Mouse (Mus musculus): ENCODE results near the gene Ccnyl1. TPM values are rescaled to one million over a fixed set of nuclear protein-coding genes. Genes with fewer than 3 reads are reported as not detected.
"Not testable (repeated sequence)": the region's sequence is repeated elsewhere in the genome, so short reads cannot be mapped to it uniquely, and the experiment has no call there.

Gene Ccnyl1
- 3.9 and 4.4 TPM in 2 replicates for polyA plus RNA-seq (2015; fragmentation: Nextera tagmentation; extraction: Ambion mirVana)

DNA sequence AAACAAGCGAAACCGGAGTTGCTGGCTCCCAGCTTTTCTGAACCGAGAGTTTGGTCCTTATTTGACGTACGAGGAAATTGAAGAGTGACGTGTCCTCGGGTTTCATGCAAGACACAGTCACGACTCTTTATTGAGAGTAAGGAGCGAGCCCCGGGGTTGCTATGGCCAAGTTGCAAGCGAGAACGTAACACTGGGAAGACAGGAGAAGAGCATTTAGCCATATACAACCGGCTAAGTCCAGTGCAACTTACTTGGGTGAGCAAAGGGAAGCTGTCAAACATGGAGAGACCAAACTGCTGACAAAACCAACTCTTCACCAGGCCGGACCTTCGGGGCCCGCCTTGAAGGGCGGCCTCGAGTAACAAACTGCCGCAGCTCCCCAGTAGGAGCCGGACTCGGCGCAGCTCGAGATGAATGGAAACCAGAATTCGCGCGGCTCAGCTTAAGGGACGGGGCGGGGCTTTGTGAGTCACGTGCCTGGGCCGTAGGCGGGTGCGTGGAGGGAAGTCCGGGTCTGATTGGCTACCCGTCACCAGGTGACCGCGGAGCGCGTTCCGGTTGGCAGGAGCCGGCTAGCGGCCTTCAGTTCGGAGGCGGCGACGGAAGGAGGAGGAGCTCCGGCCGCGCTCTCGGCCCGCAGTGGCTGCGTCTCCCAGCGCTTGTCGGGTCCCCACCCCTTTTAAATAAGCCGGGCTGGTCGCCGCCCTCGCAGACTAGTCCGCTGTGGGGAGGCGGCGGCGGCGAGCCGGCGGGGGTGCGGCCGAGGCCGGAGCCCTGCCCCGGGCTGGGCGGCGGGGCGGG, at the start of gene Ccnyl1:
TSS of gene Ccnyl1 (plus strand) at position 243 of the 801 bp plus-strand sequence.
- Histone ChIP-seq H3K27ac (ENCODE audit: low read length) (peak within 1 kb of the TSS; percentile 67), H3K4me3 (replicated peaks; ENCODE audit: low read length) (peak within 1 kb of the TSS; percentile 89), H3K27me3 (replicated peaks; ENCODE audit: control insufficient read depth, insufficient read depth, low read length) (no peaks in the 10 kb centered on the region), H3K9me3 (ENCODE audit: control insufficient read depth, low read length) (no peaks in the 10 kb centered on the region), H3K36me3 (ENCODE audit: control insufficient read depth, insufficient read depth) (no peaks in the 10 kb centered on the region), H3K4me1 (replicated peaks; ENCODE audit: control insufficient read depth, insufficient read depth, low read length) (peaks cover 26% of the 10 kb centered on the region), H3K4me2 (ENCODE audit: low read length) (peak within 1 kb of the TSS; percentile 96), H3K9ac (replicated peaks; ENCODE audit: low read depth, low read length) (peak within 1 kb of the TSS; percentile 80)
- ATAC-seq = peak; percentile 99
- under 1% methylated on average over 67 of the region's 71 CpGs for WGBS

DNA sequence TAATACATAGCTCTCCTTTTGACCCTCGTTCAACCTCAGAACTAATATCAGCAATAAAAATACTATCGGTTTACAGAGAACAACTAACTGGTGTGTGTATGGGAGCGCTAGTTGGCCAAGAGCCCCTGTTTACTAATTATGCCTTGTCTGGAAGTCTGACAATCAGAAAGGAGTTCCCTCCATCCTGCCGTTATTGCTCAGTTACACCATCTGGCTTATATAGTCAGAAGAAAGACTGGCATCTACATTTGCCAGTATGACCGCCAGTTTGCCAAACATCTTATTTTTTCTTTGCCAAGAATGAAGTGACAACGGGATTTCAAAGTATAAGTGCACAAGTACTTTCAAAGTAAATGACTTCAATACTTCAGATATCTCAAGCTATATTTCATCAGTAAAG, 49.2 kb upstream of the Ccnyl1 start:
- no peak overlapping the region for H3K4me2 ChIP-seq (ENCODE audit: low read length)
- H3K4me1 ChIP-seq (replicated peaks; ENCODE audit: control insufficient read depth, insufficient read depth, low read length) = peaks cover 6% of the 10 kb centered on the region; the same call in 1 of the 2 replicates
- no peaks in the 10 kb centered on the region for H3K27me3 ChIP-seq (replicated peaks; ENCODE audit: control insufficient read depth, insufficient read depth, low read length)
- WGBS = 59% methylated on average over 6 of the region's 6 CpGs
- H3K4me3 ChIP-seq (replicated peaks; ENCODE audit: low read length) = no peak overlapping the region
- H3K36me3 ChIP-seq (ENCODE audit: control insufficient read depth, insufficient read depth) = no peaks in the 10 kb centered on the region
- no peak overlapping the region for H3K9ac ChIP-seq (replicated peaks; ENCODE audit: low read depth, low read length)
- no peak overlapping the region for H3K27ac ChIP-seq (ENCODE audit: low read length)
- no peaks in the 10 kb centered on the region for H3K9me3 ChIP-seq (ENCODE audit: control insufficient read depth, low read length)
- ATAC-seq = peak; percentile 89

DNA sequence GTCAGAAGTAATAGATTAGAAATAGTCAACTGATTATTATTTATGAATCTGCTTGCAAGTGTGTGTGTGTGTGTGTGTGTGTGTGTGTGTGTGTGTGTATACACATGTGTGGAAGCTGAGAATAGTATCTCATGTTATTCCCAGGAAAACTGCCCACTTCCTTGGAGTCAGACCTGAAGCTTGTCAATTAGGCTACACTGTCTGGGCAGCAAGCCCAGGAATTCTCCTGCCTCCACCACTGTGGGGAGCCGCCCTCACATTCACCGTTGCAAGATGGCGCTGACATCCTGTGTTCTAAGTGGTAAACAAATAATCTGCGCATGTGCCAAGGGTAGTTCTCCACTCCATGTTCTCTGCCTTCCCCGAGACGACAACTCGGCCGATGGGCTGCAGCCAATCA, 47.7 kb upstream of the Ccnyl1 start:
- not testable (repeated sequence) for H3K4me2 ChIP-seq (ENCODE audit: low read length); H3K9ac ChIP-seq (replicated peaks; ENCODE audit: low read depth, low read length); H3K27ac ChIP-seq (ENCODE audit: low read length); H3K4me3 ChIP-seq (replicated peaks; ENCODE audit: low read length); H3K9me3 ChIP-seq (ENCODE audit: control insufficient read depth, low read length); H3K36me3 ChIP-seq (ENCODE audit: control insufficient read depth, insufficient read depth); H3K4me1 ChIP-seq (replicated peaks; ENCODE audit: control insufficient read depth, insufficient read depth, low read length); H3K27me3 ChIP-seq (replicated peaks; ENCODE audit: control insufficient read depth, insufficient read depth, low read length)
- ATAC-seq = peak; percentile 49; the same call in 1 of the 2 replicates
- 57% methylated on average over 8 of the region's 8 CpGs for WGBS

DNA sequence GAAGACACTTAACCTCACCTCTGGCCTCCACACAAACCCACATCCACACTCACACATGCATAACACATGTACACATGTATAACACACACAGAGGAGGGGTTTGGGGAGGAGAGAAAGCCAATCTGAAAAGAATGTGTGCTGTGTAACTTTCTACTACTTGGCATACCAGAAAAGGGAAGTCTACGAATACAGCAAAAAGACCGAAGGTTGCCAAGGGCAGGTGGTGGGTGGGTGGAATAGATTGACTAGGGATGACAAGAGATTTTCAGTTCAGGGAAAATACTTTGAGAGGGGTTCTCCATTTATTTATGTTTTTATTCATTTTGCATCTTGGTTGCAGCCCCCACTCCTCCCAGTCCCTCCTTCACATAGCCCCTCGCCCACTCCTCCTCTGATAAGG, 45.7 kb upstream of the Ccnyl1 start:
- Histone ChIP-seq H3K4me2 (ENCODE audit: low read length) (no peak overlapping the region), H3K36me3 (ENCODE audit: control insufficient read depth, insufficient read depth) (no peaks in the 10 kb centered on the region), H3K27me3 (replicated peaks; ENCODE audit: control insufficient read depth, insufficient read depth, low read length) (no peaks in the 10 kb centered on the region), H3K4me1 (replicated peaks; ENCODE audit: control insufficient read depth, insufficient read depth, low read length) (peaks cover 6% of the 10 kb centered on the region; the same call in 1 of the 2 replicates), H3K9me3 (ENCODE audit: control insufficient read depth, low read length) (no peaks in the 10 kb centered on the region), H3K27ac (ENCODE audit: low read length) (no peak overlapping the region), H3K4me3 (replicated peaks; ENCODE audit: low read length) (no peak overlapping the region), H3K9ac (replicated peaks; ENCODE audit: low read depth, low read length) (no peak overlapping the region)
- ATAC-seq = no peak
- 94% methylated on average over 3 of the region's 3 CpGs for WGBS

DNA sequence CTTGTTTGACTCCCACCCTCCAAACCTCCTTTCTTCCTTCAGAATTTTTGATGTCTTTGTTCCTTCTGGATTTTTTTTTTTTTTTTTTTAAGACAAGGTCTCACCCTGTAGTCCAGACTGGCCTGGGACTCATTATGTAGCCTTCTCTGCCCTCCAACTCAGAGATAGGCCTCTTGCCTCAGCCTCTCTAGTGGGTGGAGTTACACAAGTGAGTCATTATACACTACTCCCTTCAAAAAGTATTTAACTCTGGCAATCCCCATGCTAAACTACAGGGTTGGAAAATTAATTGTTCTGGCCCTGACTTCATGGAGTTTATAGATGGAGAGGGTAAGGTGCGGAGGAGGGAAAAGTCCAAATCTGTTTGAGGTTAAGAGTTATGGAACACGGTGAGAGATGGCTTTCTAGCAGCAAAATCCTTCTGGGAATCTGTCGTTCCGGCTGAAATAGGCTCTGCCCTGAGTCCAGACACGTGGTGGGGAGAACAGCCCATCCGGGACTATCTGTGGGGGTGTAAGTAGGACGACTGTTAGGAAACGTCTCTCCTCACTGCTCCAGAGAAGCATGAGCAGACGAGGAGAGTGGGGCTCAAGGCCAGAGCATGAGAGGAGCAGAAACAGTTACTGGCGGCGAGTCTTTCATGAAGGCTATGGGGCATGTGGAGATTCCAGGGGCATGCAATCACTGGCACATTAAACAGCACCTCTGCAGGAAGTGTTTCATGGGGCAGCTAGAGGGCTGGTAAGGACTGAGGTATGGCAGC, 40.7 kb upstream of the Ccnyl1 start:
- Histone ChIP-seq H3K4me2 (ENCODE audit: low read length) (no peak overlapping the region), H3K27ac (ENCODE audit: low read length) (no peak overlapping the region), H3K9me3 (ENCODE audit: control insufficient read depth, low read length) (no peaks in the 10 kb centered on the region), H3K4me1 (replicated peaks; ENCODE audit: control insufficient read depth, insufficient read depth, low read length) (no peaks in the 10 kb centered on the region), H3K27me3 (replicated peaks; ENCODE audit: control insufficient read depth, insufficient read depth, low read length) (no peaks in the 10 kb centered on the region), H3K9ac (replicated peaks; ENCODE audit: low read depth, low read length) (no peak overlapping the region), H3K4me3 (replicated peaks; ENCODE audit: low read length) (no peak overlapping the region), H3K36me3 (ENCODE audit: control insufficient read depth, insufficient read depth) (no peaks in the 10 kb centered on the region)
- ATAC-seq = no peak
- 82% methylated on average over 11 of the region's 11 CpGs for WGBS

DNA sequence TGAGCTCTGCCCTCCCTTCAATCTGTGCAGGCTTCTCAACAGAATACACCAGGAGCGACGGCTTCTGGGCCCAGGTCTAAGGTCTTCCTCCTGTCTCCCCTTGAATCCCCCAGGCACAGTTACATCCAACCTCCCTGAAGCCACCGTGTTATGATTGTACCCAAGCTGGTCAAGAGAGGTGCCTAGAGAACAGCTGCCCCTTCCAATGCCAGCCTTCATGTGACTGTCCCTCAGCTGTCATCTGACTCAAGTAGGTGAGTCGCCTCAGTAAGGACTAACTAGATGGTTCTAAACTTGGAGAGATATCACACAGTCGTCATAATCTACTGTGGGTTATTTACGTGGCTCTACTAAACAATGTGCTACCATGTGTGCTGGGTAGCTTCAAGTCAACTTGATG, 36.6 kb upstream of the Ccnyl1 start:
- no peaks in the 10 kb centered on the region for H3K36me3 ChIP-seq (ENCODE audit: control insufficient read depth, insufficient read depth)
- H3K27me3 ChIP-seq (replicated peaks; ENCODE audit: control insufficient read depth, insufficient read depth, low read length) = no peaks in the 10 kb centered on the region
- no peak overlapping the region for H3K4me3 ChIP-seq (replicated peaks; ENCODE audit: low read length)
- no peak overlapping the region for H3K9ac ChIP-seq (replicated peaks; ENCODE audit: low read depth, low read length)
- H3K27ac ChIP-seq (ENCODE audit: low read length) = no peak overlapping the region
- H3K9me3 ChIP-seq (ENCODE audit: control insufficient read depth, low read length) = no peaks in the 10 kb centered on the region
- no peaks in the 10 kb centered on the region for H3K4me1 ChIP-seq (replicated peaks; ENCODE audit: control insufficient read depth, insufficient read depth, low read length)
- no peak overlapping the region for H3K4me2 ChIP-seq (ENCODE audit: low read length)
- ATAC-seq = no peak
- 95% methylated on average over 6 of the region's 6 CpGs for WGBS

DNA sequence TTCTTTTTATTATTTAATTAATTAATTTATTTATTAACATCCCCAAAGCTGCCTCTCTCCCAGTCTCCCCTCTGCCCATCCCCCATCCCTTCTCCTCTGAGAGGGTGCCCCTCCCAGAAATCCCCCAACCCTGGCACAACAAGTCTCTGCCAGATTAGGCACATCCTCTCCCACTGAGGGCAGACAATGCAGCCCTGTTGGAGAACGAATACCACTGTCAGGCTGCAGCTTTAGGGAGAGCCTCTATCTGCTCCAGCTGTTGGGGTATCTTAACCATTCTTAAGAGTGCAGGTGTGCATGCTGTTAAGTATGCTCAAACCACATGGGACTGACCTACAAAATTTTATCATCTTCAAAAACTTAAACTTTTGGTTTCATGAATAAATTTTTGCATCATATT, 34.8 kb upstream of the Ccnyl1 start:
- ATAC-seq = no peak
- 3% methylated on average over 1 of the region's 1 CpGs for WGBS

DNA sequence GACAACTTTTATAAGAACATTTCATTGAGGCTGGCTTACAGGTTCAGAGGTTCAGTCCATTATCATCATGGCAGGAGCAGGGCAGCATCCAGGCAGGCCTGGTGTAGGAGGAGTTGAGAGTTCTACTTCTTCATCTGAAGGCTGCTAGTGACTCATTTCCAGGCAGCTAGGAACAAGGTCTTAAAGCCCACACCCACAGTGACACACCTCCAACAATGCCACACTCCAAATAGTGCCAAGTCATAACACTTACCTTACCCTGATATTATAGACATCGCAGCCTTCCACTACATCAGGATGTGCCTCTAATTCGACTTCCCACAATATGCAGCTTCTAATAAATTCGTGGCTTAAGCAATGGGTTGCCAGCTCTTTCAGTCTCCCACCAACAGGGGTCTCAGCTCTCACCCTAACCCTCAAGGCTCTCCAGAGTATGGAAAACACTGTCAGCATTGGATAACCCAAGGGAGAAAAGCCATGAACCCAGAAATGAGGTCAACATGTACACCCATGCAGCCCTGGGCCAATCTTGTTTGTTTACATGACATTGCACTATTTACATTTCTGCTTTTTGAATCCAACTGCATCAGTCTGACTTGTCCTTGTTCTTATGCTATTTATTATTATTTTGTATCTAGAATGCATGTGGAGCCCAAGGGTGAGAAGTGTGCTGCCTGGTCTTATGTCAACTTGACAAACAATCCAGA, 33.7 kb upstream of the Ccnyl1 start:
- no peaks in the 10 kb centered on the region for H3K27me3 ChIP-seq (replicated peaks; ENCODE audit: control insufficient read depth, insufficient read depth, low read length)
- H3K27ac ChIP-seq (ENCODE audit: low read length) = no peak overlapping the region
- no peak for ATAC-seq
- H3K9me3 ChIP-seq (ENCODE audit: control insufficient read depth, low read length) = no peaks in the 10 kb centered on the region
- H3K4me3 ChIP-seq (replicated peaks; ENCODE audit: low read length) = no peak overlapping the region
- H3K4me1 ChIP-seq (replicated peaks; ENCODE audit: control insufficient read depth, insufficient read depth, low read length) = no peaks in the 10 kb centered on the region
- WGBS = 86% methylated on average over 3 of the region's 3 CpGs
- no peaks in the 10 kb centered on the region for H3K36me3 ChIP-seq (ENCODE audit: control insufficient read depth, insufficient read depth)
- no peak overlapping the region for H3K9ac ChIP-seq (replicated peaks; ENCODE audit: low read depth, low read length)
- no peak overlapping the region for H3K4me2 ChIP-seq (ENCODE audit: low read length)

More for the DNA sequence above, 34.8 kb upstream of the Ccnyl1 start:
- Histone ChIP-seq H3K36me3 (ENCODE audit: control insufficient read depth, insufficient read depth) (no peaks in the 10 kb centered on the region), H3K9ac (replicated peaks; ENCODE audit: low read depth, low read length) (no peak overlapping the region), H3K4me2 (ENCODE audit: low read length) (no peak overlapping the region), H3K27ac (ENCODE audit: low read length) (no peak overlapping the region), H3K4me1 (replicated peaks; ENCODE audit: control insufficient read depth, insufficient read depth, low read length) (no peaks in the 10 kb centered on the region), H3K27me3 (replicated peaks; ENCODE audit: control insufficient read depth, insufficient read depth, low read length) (no peaks in the 10 kb centered on the region), H3K9me3 (ENCODE audit: control insufficient read depth, low read length) (no peaks in the 10 kb centered on the region), H3K4me3 (replicated peaks; ENCODE audit: low read length) (no peak overlapping the region)

DNA sequence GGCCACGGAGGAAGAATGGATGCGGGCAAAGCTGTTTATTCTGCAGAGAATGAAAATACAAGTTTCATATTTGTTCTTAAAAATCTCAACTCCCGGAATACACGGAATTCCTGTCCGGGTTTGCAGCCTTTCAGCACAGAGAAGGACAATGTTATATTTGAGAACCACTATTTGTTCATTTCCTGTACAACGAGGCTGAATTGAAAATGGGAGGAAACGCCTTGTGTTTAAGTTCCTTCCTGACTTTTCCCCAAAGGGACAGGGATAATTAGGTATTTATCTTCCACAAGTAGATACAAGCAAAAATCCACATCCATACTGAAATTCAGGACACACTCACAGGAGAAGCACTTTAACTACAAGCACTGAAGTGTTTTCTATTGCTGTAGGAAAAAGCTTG, 31.4 kb upstream of the Ccnyl1 start:
- 76% methylated on average over 7 of the region's 7 CpGs for WGBS
- H3K27me3 ChIP-seq (replicated peaks; ENCODE audit: control insufficient read depth, insufficient read depth, low read length) = no peaks in the 10 kb centered on the region
- no peak for ATAC-seq

More for the DNA sequence above, 31.4 kb upstream of the Ccnyl1 start:
- no peak overlapping the region for H3K9ac ChIP-seq (replicated peaks; ENCODE audit: low read depth, low read length)
- H3K4me1 ChIP-seq (replicated peaks; ENCODE audit: control insufficient read depth, insufficient read depth, low read length) = no peaks in the 10 kb centered on the region
- no peaks in the 10 kb centered on the region for H3K36me3 ChIP-seq (ENCODE audit: control insufficient read depth, insufficient read depth)
- no peaks in the 10 kb centered on the region for H3K9me3 ChIP-seq (ENCODE audit: control insufficient read depth, low read length)
- H3K27ac ChIP-seq (ENCODE audit: low read length) = no peak overlapping the region
- H3K4me2 ChIP-seq (ENCODE audit: low read length) = no peak overlapping the region
- no peak overlapping the region for H3K4me3 ChIP-seq (replicated peaks; ENCODE audit: low read length)

Measured in forebrain, embryonic 16.5 days (tissue).